Mouse (Mus musculus) CH12.LX (cell line): ENCODE data around the gene Zc3h8. TPM values are rescaled to one million over a fixed set of nuclear protein-coding genes. Genes with fewer than 3 reads are reported as not detected.

ENCODE experiments used
- DNase-seq: peaks from one replicate; pipeline ENCODE4 v3.0.0-alpha.2; 2013; ENCODE audit errors: extremely low read depth
- H3K27ac ChIP-seq: 2 replicates; pipeline ENCODE4 v1.5.1; 2012; ENCODE audit warnings: low read depth, mild to moderate bottlenecking, control low read depth, moderate library complexity; ENCODE audit not compliant: insufficient read depth
- H3K27me3 ChIP-seq: replicated peaks from 2 replicates; pipeline ENCODE3; 2012; ENCODE audit warnings: inconsistent platforms
- H3K36me3 ChIP-seq, 2 experiments: replicated peaks in 1 of 2; 2 replicates each; pipeline versions ENCODE3 to v1.6.1; 2012; ENCODE audit warnings: inconsistent platforms in 1 of 2, low read length in 1 of 2, mild to moderate bottlenecking in 1 of 2, mixed read lengths in 1 of 2, moderate library complexity in 1 of 2; ENCODE audit not compliant: control insufficient read depth in 1 of 2, insufficient read depth in 1 of 2
- H3K4me1 ChIP-seq, 2 experiments: 2 replicates each; pipeline ENCODE4 v1.6.1; 2012; ENCODE audit warnings: inconsistent platforms in 1 of 2, moderate library complexity in 1 of 2; ENCODE audit not compliant: insufficient read depth in 2 of 2, control insufficient read depth in 1 of 2
- H3K4me2 ChIP-seq: 2 replicates; pipeline ENCODE4 v1.6.1; 2012; ENCODE audit warnings: low read depth, mild to moderate bottlenecking, control low read depth; ENCODE audit not compliant: poor library complexity, insufficient read depth, severe bottlenecking
- H3K4me3 ChIP-seq, 3 experiments: fragments of 150-350 bp in 1 of 3; sonication (generic) in 1 of 3; replicated peaks in 1 of 3; 2 replicates each; pipeline versions ENCODE3 to v1.5.1; 2011 to 2012; ENCODE audit warnings: low read depth in 2 of 3, low read length in 2 of 3, mild to moderate bottlenecking in 2 of 3, moderate library complexity in 2 of 3, control low read depth in 1 of 3, improper control_type of control experiment in 1 of 3, inconsistent platforms in 1 of 3, mixed read lengths in 1 of 3; ENCODE audit not compliant: poor library complexity in 1 of 3
- H3K79me2 ChIP-seq: replicated peaks from 2 replicates; pipeline ENCODE4 v1.6.1; 2012; ENCODE audit warnings: mild to moderate bottlenecking, moderate library complexity; ENCODE audit not compliant: control insufficient read depth, poor library complexity, insufficient read depth, severe bottlenecking; ENCODE audit errors: extremely low read depth
- H3K9ac ChIP-seq: 2 replicates; pipeline ENCODE4 v1.6.1; 2012; ENCODE audit warnings: low read depth, mild to moderate bottlenecking, control low read depth, moderate library complexity; ENCODE audit not compliant: insufficient read depth
- H3K9me3 ChIP-seq: replicated peaks from 2 replicates; pipeline ENCODE3; 2012; ENCODE audit warnings: low read length, inconsistent platforms, mixed read lengths
- BHLHE40 ChIP-seq: IDR thresholded peaks from 2 replicates; pipeline ENCODE4 v1.6.1; 2011; ENCODE audit warnings: mild to moderate bottlenecking, low read depth, low read length, improper control_type of control experiment
- CHD1 ChIP-seq: IDR thresholded peaks from 2 replicates; pipeline ENCODE4 v1.6.1; 2012; ENCODE audit warnings: low read depth, low read length, improper control_type of control experiment, inconsistent platforms
- CHD2 ChIP-seq: IDR thresholded peaks from 2 replicates; pipeline ENCODE4 v1.6.1; 2011; ENCODE audit warnings: low read length, improper control_type of control experiment
- E2F4 ChIP-seq: IDR thresholded peaks from 2 replicates; pipeline ENCODE4 v1.6.1; 2011; ENCODE audit warnings: low read depth, low read length, improper control_type of control experiment; ENCODE audit not compliant: insufficient replicate concordance
- ELF1 ChIP-seq: IDR thresholded peaks from 2 replicates; pipeline ENCODE4 v1.6.1; 2014; ENCODE audit warnings: low read depth, mild to moderate bottlenecking, inconsistent platforms, low read length, improper control_type of control experiment
- EP300 ChIP-seq: IDR thresholded peaks from 2 replicates; pipeline ENCODE4 v1.6.1; 2011; ENCODE audit warnings: low read length, improper control_type of control experiment
- GABPA ChIP-seq: IDR thresholded peaks from 2 replicates; pipeline ENCODE4 v1.6.1; 2012; ENCODE audit warnings: low read depth, low read length, improper control_type of control experiment, inconsistent platforms; ENCODE audit not compliant: insufficient replicate concordance
- HCFC1 ChIP-seq: IDR thresholded peaks from 2 replicates; pipeline ENCODE4 v1.6.1; 2012; ENCODE audit warnings: low read depth, mild to moderate bottlenecking, inconsistent platforms, low read length, improper control_type of control experiment
- IRF4 ChIP-seq: IDR thresholded peaks from 2 replicates; pipeline ENCODE4 v1.6.1; 2014; ENCODE audit warnings: low read depth, mild to moderate bottlenecking, inconsistent platforms, low read length, improper control_type of control experiment
- JUN ChIP-seq: IDR thresholded peaks from 2 replicates; pipeline ENCODE4 v1.6.1; 2011; ENCODE audit warnings: low read depth, mild to moderate bottlenecking, low read length, improper control_type of control experiment, moderate library complexity; ENCODE audit not compliant: insufficient read depth
- MAX ChIP-seq: IDR thresholded peaks from 2 replicates; pipeline ENCODE4 v1.6.1; 2011; ENCODE audit warnings: low read length, improper control_type of control experiment
- MEF2A ChIP-seq: IDR thresholded peaks from 2 replicates; pipeline ENCODE4 v1.6.1; 2014; ENCODE audit warnings: low read depth, mild to moderate bottlenecking, inconsistent platforms, low read length, improper control_type of control experiment, borderline replicate concordance
- MYC ChIP-seq: IDR thresholded peaks from 2 replicates; pipeline ENCODE4 v1.6.1; 2011; ENCODE audit warnings: low read depth, mild to moderate bottlenecking, improper control_type of control experiment, low read length
- NELFE ChIP-seq: IDR thresholded peaks from 2 replicates; pipeline ENCODE4 v1.6.1; 2011; ENCODE audit warnings: low read depth, low read length, improper control_type of control experiment
- PAX5 ChIP-seq: IDR thresholded peaks from 2 replicates; pipeline ENCODE4 v1.6.1; 2012; ENCODE audit warnings: low read length, inconsistent platforms, mixed read lengths
- POLR2A ChIP-seq: IDR thresholded peaks from 2 replicates; pipeline ENCODE4 v1.6.1; 2011; ENCODE audit warnings: low read depth, mild to moderate bottlenecking, improper control_type of control experiment, low read length
- RAD21 ChIP-seq: IDR thresholded peaks from 2 replicates; pipeline ENCODE4 v1.6.1; 2011; ENCODE audit warnings: low read depth, mild to moderate bottlenecking, low read length, improper control_type of control experiment, moderate library complexity
- TBP ChIP-seq: conservative IDR thresholded peaks from 2 replicates; pipeline ENCODE4 v1.6.1; 2011; ENCODE audit warnings: low read depth, low read length, improper control_type of control experiment
- TCF12 ChIP-seq: IDR thresholded peaks from 2 replicates; pipeline ENCODE4 v1.6.1; 2014; ENCODE audit warnings: low read depth, mild to moderate bottlenecking, inconsistent platforms, low read length, improper control_type of control experiment
- UBTF ChIP-seq: IDR thresholded peaks from 2 replicates; pipeline ENCODE4 v1.6.1; 2012; ENCODE audit warnings: low read depth, mild to moderate bottlenecking, inconsistent platforms, low read length, improper control_type of control experiment, moderate library complexity
- USF2 ChIP-seq: conservative IDR thresholded peaks from 2 replicates; pipeline ENCODE4 v1.6.1; 2011; ENCODE audit warnings: low read depth, low read length, improper control_type of control experiment
- ZKSCAN1 ChIP-seq: IDR thresholded peaks from 2 replicates; pipeline ENCODE4 v1.6.1; 2012; ENCODE audit warnings: low read depth, inconsistent platforms, low read length, improper control_type of control experiment, borderline replicate concordance
- ZNF384 ChIP-seq: IDR thresholded peaks from 2 replicates; pipeline ENCODE4 v1.6.1; 2012; ENCODE audit warnings: low read depth, low read length, improper control_type of control experiment, inconsistent platforms
- dilution Hi-C: fragments of 300-500 bp; cut with MboI; formaldehyde crosslinking; loops from 2 replicates; pipeline ENCODE4 v1.14.3; 2020; ENCODE audit warnings: low sequenced_read_pairs; ENCODE audit not compliant: extremely low pct_unique_long_range_greater_than_20kb, extremely low pct_ligation_motif_present
- in situ Hi-C: fragments of 300-500 bp; cut with MboI; formaldehyde crosslinking; loops from 3 replicates; pipeline ENCODE4 v1.14.3; 2019; ENCODE audit warnings: low sequenced_read_pairs, low pct_ligation_motif_present, low pct_unique_long_range_greater_than_20kb, mixed read lengths
- polyA plus RNA-seq: library from polyadenylated mRNA; unstranded; fragments of >175 nt; gene quantifications from 2 replicates; pipeline ENCODE4 v1.2.1, GENCODE M21; 2012; ENCODE audit warnings: low read depth; ENCODE audit not compliant: insufficient read length
- total RNA-seq, 2 experiments: library from RNA; depleted of rRNA; stranded (reverse); fragments of 300-350 nt in 1 of 2; fragments of >200 nt in 1 of 2; gene quantifications; 2 replicates each; pipeline ENCODE4 v1.2.3; 2012 to 2014

The Zc3h8 gene
- total and polyA plus RNA-seq, 3 experiments, result 8.1 to 15.2 (median 11.7) TPM

DNA sequence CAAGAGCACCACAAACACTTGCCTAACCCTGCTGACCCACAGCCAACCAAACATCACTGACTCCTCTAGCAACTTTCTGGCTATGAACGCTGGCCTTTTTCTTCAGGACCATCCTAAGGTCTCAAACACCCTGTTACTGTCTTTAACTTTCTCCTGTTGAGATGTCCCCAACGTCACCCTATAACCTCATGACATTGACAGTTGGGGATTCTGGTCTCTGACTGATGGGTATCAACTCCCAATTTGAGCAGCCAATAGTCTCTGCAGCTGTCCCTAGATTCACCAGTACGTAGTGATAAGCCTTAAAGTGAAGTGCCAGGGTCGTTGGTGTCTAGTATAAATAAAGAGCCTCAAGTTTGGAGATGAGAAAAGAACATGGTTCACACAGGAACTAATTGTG lies 28.9 kb downstream of the Zc3h8 start:
- no peak overlapping the region for H3K9ac ChIP-seq
- no peaks in the 10 kb centered on the region for H3K79me2 ChIP-seq
- H3K9me3 ChIP-seq, result no peaks in the 10 kb centered on the region
- DNase-seq, result no peak
- H3K27ac ChIP-seq, result no peak overlapping the region
- TF ChIP-seq GABPA (no peak), UBTF (no peak), ELF1 (no peak), ZNF384 (no peak), TCF12 (no peak), NELFE (no peak), USF2 (no peak), CHD1 (no peak)
- H3K4me3 ChIP-seq, result no peak overlapping the region
- H3K4me2 ChIP-seq, result no peak overlapping the region
- H3K4me1 ChIP-seq, result no peaks in the 10 kb centered on the region
- in situ Hi-C loops (no loop called here), dilution Hi-C loops (no loop called here)
- H3K36me3 ChIP-seq, result no peaks in the 10 kb centered on the region
- no peaks in the 10 kb centered on the region for H3K27me3 ChIP-seq

DNA sequence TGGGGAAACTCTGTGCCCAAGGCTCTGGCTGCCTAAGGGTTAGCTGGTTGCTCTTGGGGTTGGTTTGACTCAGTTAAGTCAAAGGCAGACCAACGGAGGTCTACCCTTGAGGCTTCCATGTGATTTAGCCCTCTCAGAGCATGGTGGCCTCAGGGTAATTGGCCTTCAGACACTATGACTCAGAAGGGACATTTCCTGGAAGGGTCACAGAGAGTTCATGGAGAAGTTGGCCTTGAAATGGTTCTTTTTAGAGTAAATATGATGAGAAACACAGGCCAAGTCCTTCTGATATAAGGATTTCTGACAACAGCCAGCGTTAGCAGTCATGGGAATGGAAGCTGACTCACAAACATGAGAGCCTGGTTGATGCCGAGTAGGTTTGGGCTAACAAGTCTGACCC lies 40.2 kb downstream of the Zc3h8 start:
- TF ChIP-seq JUN (no peak), MEF2A (no peak), RAD21 (no peak), CHD2 (no peak), HCFC1 (no peak), PAX5 (no peak), BHLHE40 (no peak), IRF4 (no peak), MAX (no peak), TBP (no peak), POLR2A (no peak), ZKSCAN1 (no peak), E2F4 (no peak), GABPA (no peak), MYC (no peak), UBTF (no peak), EP300 (no peak)
- Histone ChIP-seq H3K4me3 (no peak overlapping the region), H3K79me2 (no peaks in the 10 kb centered on the region), H3K36me3 (no peaks in the 10 kb centered on the region), H3K4me2 (no peak overlapping the region), H3K27ac (no peak overlapping the region), H3K9ac (no peak overlapping the region), H3K27me3 (no peaks in the 10 kb centered on the region), H3K4me1 (no peaks in the 10 kb centered on the region), H3K9me3 (peaks cover 12% of the 10 kb centered on the region)
- dilution Hi-C loops (no loop called here), in situ Hi-C loops (no loop called here)
- peak; percentile 31 for DNase-seq
